Mouse (Mus musculus) telencephalon, adult 2 months (tissue): Measurements from ENCODE around the gene Ddr2.

Source experiments
- DNase-seq: peaks from one replicate; pipeline ENCODE4 v3.0.0-alpha.2; 2011; ENCODE audit warnings: low read depth, low spot score

Ddr2 gene

GRCm38 (mm10) chr1:170110516-170111332 is at the start of gene Ddr2:
Gene Ddr2, minus strand, starts transcription at chr1:170110762.
- DNase-seq: no peak

- no peak for DNase-seq
Measured at GRCm38 (mm10) chr1:170159707-170160106, 49.1 kb upstream of the Ddr2 start.

GRCm38 (mm10) chr1:170155761-170156160 is 45.2 kb upstream of the Ddr2 start:
- no peak for DNase-seq

GRCm38 (mm10) chr1:170155298-170155697 is 44.7 kb upstream of the Ddr2 start:
- DNase-seq: no peak

GRCm38 (mm10) chr1:170153986-170154385 is 43.4 kb upstream of the Ddr2 start:
- no peak for DNase-seq

- no peak for DNase-seq
Measured at GRCm38 (mm10) chr1:170152552-170152951, 42.0 kb upstream of the Ddr2 start.

- no peak for DNase-seq
Measured at GRCm38 (mm10) chr1:170150870-170151269, 40.3 kb upstream of the Ddr2 start.

GRCm38 (mm10) chr1:170149756-170150155 is 39.2 kb upstream of the Ddr2 start:
- no peak for DNase-seq

- no peak for DNase-seq
Measured at GRCm38 (mm10) chr1:170148536-170148935, 38.0 kb upstream of the Ddr2 start.

GRCm38 (mm10) chr1:170147651-170148448 is 37.3 kb upstream of the Ddr2 start:
- DNase-seq: no peak

- no peak for DNase-seq
Measured at GRCm38 (mm10) chr1:170145606-170146005, 35.0 kb upstream of the Ddr2 start.

GRCm38 (mm10) chr1:170142256-170142871 is 31.8 kb upstream of the Ddr2 start:
- no peak for DNase-seq

GRCm38 (mm10) chr1:170141626-170142025 is 31.1 kb upstream of the Ddr2 start:
- no peak for DNase-seq

GRCm38 (mm10) chr1:170136351-170137009 is 25.9 kb upstream of the Ddr2 start:
- peak; percentile 66 for DNase-seq

- no peak for DNase-seq
Measured at GRCm38 (mm10) chr1:170134264-170134663, 23.7 kb upstream of the Ddr2 start.

GRCm38 (mm10) chr1:170130962-170131361 is 20.4 kb upstream of the Ddr2 start:
- DNase-seq: no peak

- DNase-seq: no peak
Measured at GRCm38 (mm10) chr1:170124644-170125043, 14.1 kb upstream of the Ddr2 start.

GRCm38 (mm10) chr1:170113616-170114015 is 3.1 kb upstream of the Ddr2 start:
- DNase-seq: no peak

GRCm38 (mm10) chr1:170112261-170112660 is 1.7 kb upstream of the Ddr2 start:
- no peak for DNase-seq

- no peak for DNase-seq
Measured at GRCm38 (mm10) chr1:170111651-170112226, 1.2 kb upstream of the Ddr2 start.

- DNase-seq: no peak
Measured at GRCm38 (mm10) chr1:170109776-170110515, 616 bp downstream of the Ddr2 start.
